Mouse (Mus musculus) erythroblast, embryonic 14.5 days (primary cell): ENCODE measurements around the gene Btd.

Source experiments
- GATA1 ChIP-seq: IDR thresholded peaks from 2 replicates; pipeline ENCODE4 v1.6.1; 2012; ENCODE audit warnings: low read length, inconsistent platforms, mixed read lengths
- TAL1 ChIP-seq: IDR thresholded peaks from 3 replicates; pipeline ENCODE4 v1.6.1; 2012; ENCODE audit warnings: low read length, inconsistent platforms, mixed read lengths

DNA sequence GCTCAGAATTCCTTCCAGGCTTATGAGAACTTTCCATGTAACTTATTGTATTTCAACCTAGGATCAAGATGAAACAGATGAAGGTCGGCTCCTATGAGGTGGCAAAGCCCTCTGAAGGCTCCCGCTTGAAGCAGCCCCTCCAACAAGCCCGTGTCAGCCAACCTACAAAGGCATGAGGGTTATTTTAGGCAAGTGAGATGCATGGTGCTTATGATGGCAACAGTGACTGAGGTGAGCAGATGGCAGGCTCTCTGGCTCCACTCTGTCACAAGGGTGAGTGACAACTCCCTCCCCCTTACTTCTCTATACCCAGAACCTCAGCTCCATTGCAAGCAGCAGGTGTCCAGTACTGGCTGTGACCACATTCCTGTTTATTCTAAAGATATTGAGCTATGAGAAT, 56.5 kb downstream of the Btd start:
- TF ChIP-seq TAL1 (no peak), GATA1 (no peak)
